Mouse (Mus musculus): ENCODE results near the gene Ntan1.

DNA sequence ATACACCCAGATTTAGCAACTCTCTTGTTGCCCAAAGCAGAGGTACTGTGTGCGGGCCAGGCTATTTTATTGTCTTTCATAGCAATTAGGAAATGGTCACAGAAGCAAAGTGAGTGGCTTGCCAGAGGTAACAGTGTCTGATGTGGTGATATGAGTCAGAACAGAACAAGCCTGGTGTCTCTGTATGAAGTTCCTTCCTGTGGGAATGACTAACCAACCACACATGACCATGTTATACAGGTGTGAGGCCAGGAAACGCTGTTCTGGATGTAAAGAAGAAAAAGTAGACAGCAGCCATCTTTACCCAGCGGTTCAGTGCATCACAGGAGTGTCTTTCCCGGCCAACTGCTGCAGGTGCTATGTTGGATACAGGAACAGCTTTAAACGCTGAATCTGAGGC is 26.4 kb downstream of the Ntan1 start:
- no peak for TF ChIP-seq POLR2A (IDR thresholded peaks at IDR 0.05; ENCODE audit: borderline replicate concordance, control insufficient read depth, low read depth, low read length)
- no peak for TF ChIP-seq CTCF (IDR thresholded peaks at IDR 0.05; ENCODE audit: control insufficient read depth, insufficient read depth, low read length)

Data from bone marrow, adult 2 months (tissue).